Mouse (Mus musculus) lung, postnatal 0 days (tissue): ENCODE measurements around the gene Usp34. TPM values are rescaled to one million over a fixed set of nuclear protein-coding genes. Genes with fewer than 3 reads are reported as not detected.

Experiments used
- ATAC-seq: fragments of 200-750 bp; cut with Nextera tagmentation; 2 replicates; pipeline ENCODE4 v1.8.0; 2017; ENCODE audit warnings: moderate library complexity
- DNase-seq: peaks from one replicate; pipeline ENCODE4 v3.0.0-alpha.2; 2016; ENCODE audit warnings: low spot score
- H3K27ac ChIP-seq: fragments of 300-500 bp; sonication (generic); 2 replicates; pipeline ENCODE4 v1.5.1; 2014; ENCODE audit warnings: antibody characterized with exemption, mild to moderate bottlenecking, low read length, mixed read lengths
- H3K27me3 ChIP-seq: fragments of 300-500 bp; sonication (generic); replicated peaks from 2 replicates; pipeline ENCODE4 v1.6.1; 2014; ENCODE audit warnings: low read length, mixed read lengths; ENCODE audit not compliant: insufficient read depth
- H3K36me3 ChIP-seq: fragments of 300-500 bp; sonication (generic); 2 replicates; pipeline ENCODE4 v1.6.1; 2014; ENCODE audit warnings: low read length, mixed read lengths; ENCODE audit not compliant: insufficient read depth
- H3K4me1 ChIP-seq: fragments of 300-500 bp; sonication (generic); 2 replicates; pipeline ENCODE4 v1.6.1; 2014; ENCODE audit warnings: antibody characterized with exemption, low read depth, low read length, mixed read lengths; ENCODE audit not compliant: insufficient read depth
- H3K4me2 ChIP-seq: fragments of 300-500 bp; sonication (generic); replicated peaks from 2 replicates; pipeline ENCODE4 v1.6.1; 2014; ENCODE audit warnings: low read depth, mild to moderate bottlenecking, low read length, moderate library complexity, mixed read lengths
- H3K4me3 ChIP-seq: fragments of 300-500 bp; sonication (generic); 2 replicates; pipeline ENCODE4 v1.5.1; 2014; ENCODE audit warnings: low read depth, low read length
- H3K9ac ChIP-seq: fragments of 300-500 bp; sonication (generic); replicated peaks from 2 replicates; pipeline ENCODE4 v1.6.1; 2014; ENCODE audit warnings: low read depth, mild to moderate bottlenecking
- H3K9me3 ChIP-seq: fragments of 300-500 bp; sonication (generic); 2 replicates; pipeline ENCODE4 v1.6.1; 2016; ENCODE audit warnings: low read length, mixed read lengths
- CTCF ChIP-seq: IDR thresholded peaks from 2 replicates; pipeline ENCODE4 v1.5.1; 2016; ENCODE audit warnings: antibody characterized with exemption, mild to moderate bottlenecking
- EP300 ChIP-seq: IDR thresholded peaks from 2 replicates; pipeline ENCODE4 v1.6.1; 2016; ENCODE audit warnings: antibody characterized with exemption, mild to moderate bottlenecking, control low read depth
- WGBS: fragments of 180-500 bp; shearing (Covaris S2); extraction: QIAGEN DNeasy Blood & Tissue Kit; methylation state at CpG from one replicate; pipeline ENCODE4 v1.1.7; 2014; 5-methylcytosine and 5-hydroxymethylcytosine counted together
- polyA plus RNA-seq: library from polyadenylated mRNA; unstranded; fragments of >200 nt; fragmentation: Nextera tagmentation; extraction: Ambion mirVana; gene quantifications from 2 replicates; pipeline ENCODE4 v1.2.1, GENCODE M21; 2015

The Usp34 gene
- polyA plus RNA-seq, 1 experiment from 2014 or later = 15.3 TPM

GRCm38 (mm10) chr11:23372032-23372431 lies 65.3 kb downstream of the Usp34 start:
- H3K27me3 ChIP-seq = no peaks in the 10 kb centered on the region
- 69% methylated on average over 4 of the region's 4 CpGs for WGBS
- no peak overlapping the region for H3K4me3 ChIP-seq
- no peak overlapping the region for H3K4me2 ChIP-seq
- DNase-seq (no peak), ATAC-seq (no peak)
- no peak overlapping the region for H3K9ac ChIP-seq
- H3K4me1 ChIP-seq = no peaks in the 10 kb centered on the region
- H3K27ac ChIP-seq = no peak overlapping the region
- TF ChIP-seq CTCF = no peak
- TF ChIP-seq EP300 = no peak
- H3K36me3 ChIP-seq = peaks cover 15% of the 10 kb centered on the region; the same call in 1 of the 2 replicates
- no peaks in the 10 kb centered on the region for H3K9me3 ChIP-seq

DNA sequence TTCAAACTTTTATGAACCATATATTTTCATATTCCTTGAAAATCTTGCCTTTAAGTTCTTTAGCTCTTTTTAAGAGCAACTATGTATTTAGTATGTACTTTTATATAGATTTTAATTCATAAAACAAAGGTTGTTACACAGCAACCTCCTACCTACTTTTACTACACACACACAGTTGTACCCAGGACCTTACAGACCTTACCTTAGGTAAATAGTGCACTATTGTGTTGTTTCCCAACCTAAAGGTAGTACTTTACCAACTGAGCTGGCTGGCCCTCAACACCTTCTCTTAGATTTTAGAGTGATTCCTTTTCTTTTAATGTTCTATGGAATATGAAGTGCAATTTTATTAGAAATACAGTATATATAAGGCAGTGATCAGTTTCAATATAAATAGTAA lies 65.8 kb downstream of the Usp34 start:
- H3K9me3 ChIP-seq = no peaks in the 10 kb centered on the region
- ATAC-seq = no peak
- H3K4me2 ChIP-seq = no peak overlapping the region
- H3K4me3 ChIP-seq = no peak overlapping the region
- H3K9ac ChIP-seq = no peak overlapping the region
- no peak overlapping the region for H3K27ac ChIP-seq
- no peaks in the 10 kb centered on the region for H3K4me1 ChIP-seq
- TF ChIP-seq CTCF (no peak), EP300 (no peak)
- DNase-seq = no peak
- H3K36me3 ChIP-seq = peaks cover 15% of the 10 kb centered on the region; the same call in 1 of the 2 replicates
- H3K27me3 ChIP-seq = no peaks in the 10 kb centered on the region

GRCm38 (mm10) chr11:23380055-23380454 lies 73.4 kb downstream of the Usp34 start:
- H3K4me2 ChIP-seq = no peak overlapping the region
- no peak for ATAC-seq
- no peak for DNase-seq
- no peaks in the 10 kb centered on the region for H3K27me3 ChIP-seq
- no peaks in the 10 kb centered on the region for H3K9me3 ChIP-seq
- H3K9ac ChIP-seq = no peak overlapping the region
- no peak overlapping the region for H3K27ac ChIP-seq
- no peak for TF ChIP-seq CTCF
- H3K4me1 ChIP-seq = no peaks in the 10 kb centered on the region
- no peak overlapping the region for H3K4me3 ChIP-seq
- 89% methylated on average over 2 of the region's 2 CpGs for WGBS
- H3K36me3 ChIP-seq = peaks cover 6% of the 10 kb centered on the region; the same call in 1 of the 2 replicates

DNA sequence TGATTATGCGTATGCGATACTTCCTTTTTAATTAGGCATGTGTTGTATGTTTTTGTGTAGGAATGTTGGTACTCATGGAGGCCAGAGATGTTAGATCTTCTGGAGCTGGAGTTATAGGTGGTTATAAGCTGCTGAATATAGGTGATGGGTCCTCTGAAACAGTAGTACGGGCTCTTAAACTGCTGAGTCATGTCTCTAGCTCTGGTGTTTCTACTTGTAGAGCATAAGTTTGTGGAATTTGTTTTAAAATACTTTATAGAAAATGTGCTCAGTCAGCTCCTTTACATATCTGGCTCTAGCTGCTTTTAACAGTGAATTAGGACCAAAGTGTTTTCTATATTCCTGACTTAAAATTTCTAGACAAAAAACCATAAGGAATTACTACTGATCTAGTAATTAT lies 73.9 kb downstream of the Usp34 start:
- no peaks in the 10 kb centered on the region for H3K27me3 ChIP-seq

DNA sequence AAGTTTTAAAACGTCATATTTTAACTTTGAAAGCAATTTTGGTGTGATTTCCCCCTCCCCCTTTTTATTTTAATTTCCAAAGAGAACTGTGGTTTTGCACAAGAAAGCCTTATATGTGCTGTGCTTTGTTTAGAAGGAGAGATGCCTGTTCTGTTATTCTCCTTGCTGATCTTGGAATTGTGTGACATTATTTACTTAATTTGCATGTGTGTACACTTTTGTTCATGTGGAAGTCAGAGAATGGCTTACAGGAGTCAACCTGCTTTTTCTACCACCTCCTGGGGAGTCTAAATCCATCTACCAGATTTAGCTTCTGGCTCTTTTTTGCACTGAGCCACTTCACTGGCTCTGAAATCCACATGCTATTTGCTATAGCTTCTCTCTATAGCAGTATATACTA lies 76.1 kb downstream of the Usp34 start:
- H3K4me1 ChIP-seq = no peaks in the 10 kb centered on the region
- no peak overlapping the region for H3K9ac ChIP-seq
- no peak for TF ChIP-seq EP300
- no peak for TF ChIP-seq CTCF
- no peaks in the 10 kb centered on the region for H3K27me3 ChIP-seq
- H3K4me2 ChIP-seq = no peak overlapping the region
- no peak overlapping the region for H3K27ac ChIP-seq
- no peak overlapping the region for H3K4me3 ChIP-seq
- DNase-seq (no peak), ATAC-seq (no peak)
- no peaks in the 10 kb centered on the region; the same call in none of the 2 replicates for H3K36me3 ChIP-seq
- H3K9me3 ChIP-seq = no peaks in the 10 kb centered on the region
- WGBS = 80% methylated on average over 1 of the region's 1 CpGs

More for the DNA sequence above, 73.9 kb downstream of the Usp34 start:
- peaks cover under 1% of the 10 kb centered on the region; the same call in 1 of the 2 replicates for H3K36me3 ChIP-seq
- 93% methylated on average over 3 of the region's 3 CpGs for WGBS
- no peak for TF ChIP-seq EP300
- TF ChIP-seq CTCF = no peak
- no peak for ATAC-seq
- no peak overlapping the region for H3K4me2 ChIP-seq
- no peak for DNase-seq
- no peak overlapping the region for H3K27ac ChIP-seq
- no peaks in the 10 kb centered on the region for H3K4me1 ChIP-seq
- no peak overlapping the region for H3K4me3 ChIP-seq
- no peak overlapping the region for H3K9ac ChIP-seq
- no peaks in the 10 kb centered on the region for H3K9me3 ChIP-seq

GRCm38 (mm10) chr11:23389649-23390048 lies 83.0 kb downstream of the Usp34 start:
- H3K4me3 ChIP-seq = no peak overlapping the region
- no peaks in the 10 kb centered on the region for H3K9me3 ChIP-seq
- H3K4me1 ChIP-seq = no peaks in the 10 kb centered on the region
- no peak for DNase-seq
- H3K9ac ChIP-seq = no peak overlapping the region
- peaks cover 13% of the 10 kb centered on the region for H3K36me3 ChIP-seq
- TF ChIP-seq CTCF (no peak), EP300 (no peak)
- ATAC-seq = no peak
- H3K4me2 ChIP-seq = no peak overlapping the region
- no peaks in the 10 kb centered on the region for H3K27me3 ChIP-seq
- H3K27ac ChIP-seq = no peak overlapping the region
- WGBS = 83% methylated on average over 1 of the region's 1 CpGs

GRCm38 (mm10) chr11:23392567-23392966 lies 85.9 kb downstream of the Usp34 start:
- Histone ChIP-seq H3K4me1 (no peaks in the 10 kb centered on the region), H3K4me3 (no peak overlapping the region), H3K4me2 (no peak overlapping the region), H3K27ac (no peak overlapping the region), H3K9me3 (no peaks in the 10 kb centered on the region), H3K27me3 (no peaks in the 10 kb centered on the region), H3K36me3 (peaks cover 13% of the 10 kb centered on the region), H3K9ac (no peak overlapping the region)
- no peak for ATAC-seq
- DNase-seq = no peak
- TF ChIP-seq CTCF (no peak), EP300 (no peak)
